Mouse (Mus musculus): ENCODE data around the gene Ssh2. TPM values are rescaled to one million over a fixed set of nuclear protein-coding genes. Genes with fewer than 3 reads are reported as not detected.

Gene Ssh2
- polyA plus RNA-seq, 1 experiment from 2014 or later, result 7.7 TPM

DNA sequence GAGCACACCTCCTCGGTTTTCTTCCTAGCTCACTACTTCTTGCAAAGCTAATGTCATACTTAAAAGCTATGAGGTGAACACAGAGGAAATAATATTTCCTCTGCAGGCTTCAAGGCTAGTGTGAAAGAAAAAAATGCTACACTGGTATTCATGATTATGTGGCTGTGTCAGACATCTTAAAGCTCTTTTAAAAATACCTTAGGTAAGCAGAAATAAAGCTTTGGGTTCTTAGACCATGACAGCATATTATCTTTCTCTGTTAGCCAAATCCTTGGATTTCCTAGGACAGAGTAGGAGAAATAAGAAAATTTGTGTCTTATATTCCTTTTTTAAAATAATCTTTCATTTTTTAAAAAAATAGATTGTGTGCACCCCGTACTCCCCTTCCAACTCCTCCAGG is 179.5 kb downstream of the Ssh2 start:
- Histone ChIP-seq H3K4me3 (no peak overlapping the region), H3K9me3 (replicated peaks) (no peaks in the 10 kb centered on the region), H3K36me3 (peaks cover 14% of the 10 kb centered on the region), H3K27ac (replicated peaks) (no peak overlapping the region), H3K4me1 (no peaks in the 10 kb centered on the region), H3K27me3 (ENCODE audit: low read depth, poor library complexity, severe bottlenecking) (no peaks in the 10 kb centered on the region)
- no peak for DNase-seq (ENCODE audit: low spot score)
- WGBS, result 91% methylated on average over 2 of the region's 2 CpGs

DNA sequence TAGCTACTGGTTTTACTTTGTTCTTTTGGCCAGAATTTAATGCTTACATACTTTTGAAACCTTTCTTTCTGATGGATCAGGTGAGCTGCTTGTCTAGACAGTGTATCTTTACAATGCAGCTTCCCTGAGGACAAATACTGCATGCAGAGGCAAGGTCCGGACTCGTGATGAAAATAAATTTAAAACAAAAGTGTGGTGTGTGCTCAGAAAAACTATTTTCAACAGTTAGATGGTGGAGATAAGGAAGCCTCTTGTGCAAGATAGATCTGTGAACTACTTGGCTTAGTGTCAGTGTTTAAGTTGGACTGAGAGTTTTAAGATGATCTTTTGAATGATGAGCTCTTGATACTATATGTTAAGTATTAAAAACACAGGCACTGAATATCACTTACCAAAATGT is 186.4 kb downstream of the Ssh2 start:
- DNase-seq (ENCODE audit: low spot score), result no peak
- H3K27me3 ChIP-seq (ENCODE audit: low read depth, poor library complexity, severe bottlenecking), result no peaks in the 10 kb centered on the region
- no peaks in the 10 kb centered on the region for H3K4me1 ChIP-seq
- H3K4me3 ChIP-seq, result no peak overlapping the region
- 90% methylated on average over 2 of the region's 2 CpGs for WGBS
- no peaks in the 10 kb centered on the region for H3K9me3 ChIP-seq (replicated peaks)
- H3K27ac ChIP-seq (replicated peaks), result no peak overlapping the region
- peaks cover 8% of the 10 kb centered on the region for H3K36me3 ChIP-seq

DNA sequence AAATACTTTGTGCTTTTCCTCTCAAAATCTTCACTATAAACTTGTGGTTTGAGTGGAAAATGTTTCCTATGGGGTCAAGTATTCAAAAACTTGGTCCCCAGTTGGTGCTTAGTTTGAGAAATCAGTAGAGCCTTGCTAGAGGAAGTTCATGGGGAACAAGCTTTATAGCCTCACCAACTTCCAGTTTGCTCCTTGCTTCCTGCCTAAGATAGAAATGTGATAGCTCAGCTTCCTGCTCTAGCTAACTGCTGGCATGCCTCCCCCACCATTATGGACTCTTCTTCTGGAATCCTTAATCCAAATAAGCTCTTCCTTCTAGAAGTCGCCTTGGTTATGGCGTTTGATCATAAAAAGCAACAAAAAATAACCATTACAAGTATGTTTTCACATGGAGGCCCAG is 190.2 kb downstream of the Ssh2 start:
- H3K36me3 ChIP-seq, result peaks cover 13% of the 10 kb centered on the region
- WGBS, result 85% methylated on average over 2 of the region's 2 CpGs
- H3K27me3 ChIP-seq (ENCODE audit: low read depth, poor library complexity, severe bottlenecking), result no peaks in the 10 kb centered on the region
- no peak for DNase-seq (ENCODE audit: low spot score)
- H3K4me3 ChIP-seq, result no peak overlapping the region
- no peak overlapping the region for H3K27ac ChIP-seq (replicated peaks)
- no peaks in the 10 kb centered on the region for H3K9me3 ChIP-seq (replicated peaks)
- H3K4me1 ChIP-seq, result no peaks in the 10 kb centered on the region

DNA sequence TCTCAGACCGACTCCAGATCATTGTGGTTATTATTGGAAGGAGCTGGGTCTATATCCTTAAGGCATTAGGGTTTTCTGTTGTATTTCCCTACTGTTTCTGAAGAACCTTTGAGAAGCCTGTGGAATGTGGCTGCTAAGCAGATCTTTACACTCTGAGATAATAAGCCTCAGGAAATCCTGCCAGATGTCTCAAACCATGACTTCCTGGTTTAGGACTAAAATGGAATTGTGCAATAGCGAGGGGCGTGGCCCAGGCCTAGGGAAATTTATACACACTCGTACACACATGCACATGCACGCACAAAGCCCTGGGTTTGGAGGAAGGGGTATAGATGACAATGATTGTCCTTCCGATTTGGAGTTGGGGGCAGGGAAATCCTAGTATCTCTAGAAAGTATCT is 193.8 kb downstream of the Ssh2 start:
- DNase-seq (ENCODE audit: low spot score), result no peak
- no peaks in the 10 kb centered on the region for H3K27me3 ChIP-seq (ENCODE audit: low read depth, poor library complexity, severe bottlenecking)

DNA sequence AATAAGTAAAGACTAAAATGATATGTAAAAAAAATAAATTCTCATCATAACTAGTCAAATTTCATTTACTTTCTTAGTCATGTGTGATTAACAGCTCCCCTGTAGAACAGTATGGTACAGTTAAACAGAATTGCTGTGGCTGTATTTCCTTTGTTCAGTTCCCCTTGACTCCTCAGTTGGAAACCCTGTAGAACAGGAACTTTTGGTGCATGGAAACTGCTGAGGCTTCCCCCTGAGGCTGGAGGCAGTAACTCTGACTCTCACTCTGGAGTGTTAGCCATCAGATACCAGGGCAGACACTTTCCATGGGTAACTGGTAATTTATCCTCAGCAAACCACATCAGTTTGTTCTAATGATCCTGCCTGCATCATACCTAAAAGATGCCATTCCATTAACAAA is 195.2 kb downstream of the Ssh2 start:
- no peaks in the 10 kb centered on the region for H3K9me3 ChIP-seq (replicated peaks)
- no peak for DNase-seq (ENCODE audit: low spot score)
- H3K36me3 ChIP-seq, result peaks cover 13% of the 10 kb centered on the region
- H3K27me3 ChIP-seq (ENCODE audit: low read depth, poor library complexity, severe bottlenecking), result no peaks in the 10 kb centered on the region
- H3K4me3 ChIP-seq, result no peak overlapping the region
- H3K4me1 ChIP-seq, result no peaks in the 10 kb centered on the region
- no peak overlapping the region for H3K27ac ChIP-seq (replicated peaks)

More for the DNA sequence above, 193.8 kb downstream of the Ssh2 start:
- H3K4me3 ChIP-seq, result no peak overlapping the region
- peaks cover 13% of the 10 kb centered on the region for H3K36me3 ChIP-seq
- 90% methylated on average over 6 of the region's 6 CpGs for WGBS
- no peak overlapping the region for H3K27ac ChIP-seq (replicated peaks)
- no peaks in the 10 kb centered on the region for H3K4me1 ChIP-seq
- no peaks in the 10 kb centered on the region for H3K9me3 ChIP-seq (replicated peaks)

DNA sequence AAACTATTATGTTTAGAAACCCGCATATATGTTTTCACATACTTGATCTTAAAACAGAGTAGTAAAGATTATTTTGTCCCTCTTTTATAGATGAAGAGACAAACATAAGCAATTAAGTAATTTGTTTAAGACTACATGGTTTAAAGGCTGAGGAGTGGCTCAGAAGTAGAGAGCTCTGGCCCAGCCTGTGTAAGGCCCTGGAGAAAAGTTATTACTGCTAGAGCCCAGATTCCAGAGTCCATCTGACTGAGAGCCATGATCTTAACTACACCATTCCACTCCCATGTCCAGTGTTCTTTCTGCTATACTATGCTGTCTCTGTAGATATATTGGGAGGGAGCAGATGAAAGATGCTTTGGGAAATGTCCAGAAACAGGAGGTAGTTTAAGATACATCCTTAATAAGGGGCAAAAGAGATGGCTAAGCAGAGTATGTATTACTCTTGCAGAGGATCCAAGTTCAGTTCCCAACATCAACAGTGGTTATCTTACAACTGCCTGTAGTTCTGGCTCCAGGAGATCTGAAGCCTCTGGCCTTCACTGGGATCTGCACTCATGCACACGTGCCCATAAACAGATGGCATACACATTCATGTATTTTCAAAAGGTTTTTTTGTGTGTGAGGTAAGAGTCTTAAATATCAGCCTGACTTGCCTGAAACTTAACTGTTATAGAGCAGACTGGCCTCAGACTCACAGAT is 198.2 kb downstream of the Ssh2 start:
- H3K9me3 ChIP-seq (replicated peaks), result no peaks in the 10 kb centered on the region
- no peak overlapping the region for H3K27ac ChIP-seq (replicated peaks)
- WGBS, result 88% methylated on average over 2 of the region's 2 CpGs
- 0 out of 2 replicates have a peak, but pooled peaks cover 3% of the 10 kb centered on the region for H3K36me3 ChIP-seq
- H3K4me3 ChIP-seq, result no peak overlapping the region
- no peaks in the 10 kb centered on the region for H3K4me1 ChIP-seq
- no peak for DNase-seq (ENCODE audit: low spot score)
- no peaks in the 10 kb centered on the region for H3K27me3 ChIP-seq (ENCODE audit: low read depth, poor library complexity, severe bottlenecking)

DNA sequence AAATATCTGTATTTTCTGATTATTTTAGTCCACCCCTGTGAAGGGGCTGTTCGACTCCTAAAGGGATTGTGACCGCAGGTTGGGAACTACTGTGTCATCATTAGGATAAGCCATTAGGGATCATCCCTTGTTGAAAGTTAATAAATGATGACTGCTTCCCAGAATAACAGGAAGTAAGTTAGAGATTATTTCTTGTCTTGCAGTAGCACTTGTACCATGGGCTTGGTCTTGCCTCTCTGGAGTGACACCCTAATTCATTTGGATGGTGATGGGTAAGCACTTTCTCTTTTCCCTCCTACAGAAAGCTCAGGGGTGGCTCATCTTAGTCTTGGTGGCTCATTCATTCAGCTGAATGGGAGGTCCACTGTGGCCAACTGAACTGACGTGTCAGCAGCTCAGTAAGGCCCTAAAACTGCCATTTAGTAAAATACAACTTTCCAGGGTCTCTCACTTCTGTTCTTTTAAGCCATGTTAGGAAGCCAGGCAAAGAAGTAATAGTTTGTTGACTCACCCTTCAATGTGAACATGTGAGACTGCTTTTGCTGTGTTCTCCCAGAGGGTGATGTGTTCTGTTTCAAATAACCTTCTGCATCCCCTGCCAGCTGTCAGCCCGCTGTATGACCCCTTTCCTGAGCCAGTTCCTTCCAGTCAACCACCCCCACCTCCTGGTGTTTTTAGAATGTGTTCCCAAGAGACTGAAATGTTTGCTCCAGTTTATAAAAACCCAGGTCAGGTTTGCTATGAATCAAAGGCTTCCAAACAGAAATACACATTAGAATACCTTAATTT is 200.3 kb downstream of the Ssh2 start:
- Histone ChIP-seq H3K4me1 (no peaks in the 10 kb centered on the region), H3K27me3 (ENCODE audit: low read depth, poor library complexity, severe bottlenecking) (no peaks in the 10 kb centered on the region), H3K36me3 (peaks cover 5% of the 10 kb centered on the region), H3K9me3 (replicated peaks) (no peaks in the 10 kb centered on the region), H3K27ac (replicated peaks) (no peak overlapping the region), H3K4me3 (no peak overlapping the region)
- DNase-seq (ENCODE audit: low spot score), result no peak
- 81% methylated on average over 4 of the region's 4 CpGs for WGBS

DNA sequence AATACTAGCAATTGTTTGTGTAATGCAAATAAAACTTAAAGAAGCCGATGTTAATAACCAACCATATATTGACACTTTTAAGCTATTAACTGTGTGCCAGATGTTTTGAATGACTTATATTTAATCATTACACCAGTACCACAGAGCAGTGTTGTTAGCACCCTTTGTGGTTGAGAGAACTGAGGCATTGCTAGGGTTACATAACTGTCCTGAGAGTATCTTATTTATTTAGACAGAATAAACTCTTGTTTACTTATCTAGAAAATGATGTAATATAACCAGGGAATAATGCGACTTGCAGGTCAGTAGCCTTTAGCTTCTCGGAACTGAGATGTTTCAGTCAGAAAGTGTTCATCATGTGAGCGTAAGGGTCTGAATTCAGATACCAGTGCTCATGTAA is 201.9 kb downstream of the Ssh2 start:
- H3K4me1 ChIP-seq, result no peaks in the 10 kb centered on the region
- no peak overlapping the region for H3K27ac ChIP-seq (replicated peaks)
- WGBS, result 97% methylated on average over 4 of the region's 4 CpGs
- no peaks in the 10 kb centered on the region for H3K27me3 ChIP-seq (ENCODE audit: low read depth, poor library complexity, severe bottlenecking)
- peaks cover 20% of the 10 kb centered on the region for H3K36me3 ChIP-seq
- DNase-seq (ENCODE audit: low spot score), result no peak
- H3K4me3 ChIP-seq, result no peak overlapping the region
- no peaks in the 10 kb centered on the region for H3K9me3 ChIP-seq (replicated peaks)

DNA sequence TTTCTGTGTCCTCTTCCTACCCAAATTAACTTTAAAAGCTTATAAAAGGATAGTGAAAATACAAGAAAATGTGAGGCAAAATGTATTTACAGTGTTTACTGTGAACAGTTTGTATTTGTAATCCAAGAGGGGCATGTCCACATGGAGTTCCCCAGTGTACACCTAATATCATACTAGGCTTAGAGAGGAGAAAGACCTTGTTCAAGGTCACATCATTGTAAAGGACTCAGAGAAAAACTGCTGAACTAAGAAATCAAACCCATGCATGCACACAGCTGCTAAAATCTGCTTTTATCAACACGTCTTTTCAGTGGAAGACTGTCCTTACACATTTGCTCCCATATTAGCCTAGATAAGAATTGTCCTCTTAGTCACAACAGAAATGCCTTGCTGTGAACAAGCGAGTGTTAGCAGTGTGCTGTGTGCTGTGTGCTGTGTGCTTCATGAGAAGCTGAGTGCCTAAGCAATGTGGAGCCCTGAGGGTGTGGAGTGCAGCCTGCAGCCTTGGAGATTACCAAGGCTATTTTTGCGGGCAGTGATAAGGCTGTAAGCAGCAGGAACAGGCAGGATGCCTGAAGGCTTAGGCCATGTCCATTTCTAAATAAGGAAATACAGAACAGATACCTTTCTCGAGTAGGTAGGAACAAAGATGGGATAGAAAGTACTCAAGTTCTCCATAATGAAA is 207.2 kb downstream of the Ssh2 start:
- H3K4me3 ChIP-seq, result no peak overlapping the region
- 86% methylated on average over 4 of the region's 4 CpGs for WGBS
- no peaks in the 10 kb centered on the region for H3K9me3 ChIP-seq (replicated peaks)
- H3K4me1 ChIP-seq, result no peaks in the 10 kb centered on the region
- DNase-seq (ENCODE audit: low spot score), result no peak
- no peak overlapping the region for H3K27ac ChIP-seq (replicated peaks)
- H3K36me3 ChIP-seq, result peaks cover 39% of the 10 kb centered on the region
- H3K27me3 ChIP-seq (ENCODE audit: low read depth, poor library complexity, severe bottlenecking), result no peaks in the 10 kb centered on the region

DNA sequence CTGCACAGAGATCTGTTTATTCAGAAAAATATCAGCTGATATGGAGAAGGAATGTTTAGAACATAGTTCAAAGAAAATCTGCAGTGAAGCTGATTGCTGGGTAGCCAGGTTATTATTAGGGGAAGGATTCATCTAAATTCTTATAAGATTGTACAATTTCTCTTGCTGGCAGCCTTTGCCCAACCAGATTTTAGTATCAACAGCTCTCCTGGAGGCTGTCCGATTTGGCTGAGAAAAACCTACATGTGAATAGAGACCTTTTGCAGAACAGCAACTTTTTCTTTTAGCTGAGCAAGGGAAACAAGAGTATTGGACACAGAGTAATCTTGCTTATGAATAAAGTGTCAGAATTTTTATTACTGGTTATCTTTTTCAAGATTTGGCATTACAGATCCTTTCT is 212.4 kb downstream of the Ssh2 start:
- Histone ChIP-seq H3K9me3 (replicated peaks) (no peaks in the 10 kb centered on the region), H3K4me3 (no peak overlapping the region), H3K27ac (replicated peaks) (no peak overlapping the region), H3K36me3 (peaks cover 35% of the 10 kb centered on the region), H3K4me1 (no peaks in the 10 kb centered on the region), H3K27me3 (ENCODE audit: low read depth, poor library complexity, severe bottlenecking) (no peaks in the 10 kb centered on the region)
- no peak for DNase-seq (ENCODE audit: low spot score)
- WGBS, result 88% methylated on average over 1 of the region's 1 CpGs

DNA sequence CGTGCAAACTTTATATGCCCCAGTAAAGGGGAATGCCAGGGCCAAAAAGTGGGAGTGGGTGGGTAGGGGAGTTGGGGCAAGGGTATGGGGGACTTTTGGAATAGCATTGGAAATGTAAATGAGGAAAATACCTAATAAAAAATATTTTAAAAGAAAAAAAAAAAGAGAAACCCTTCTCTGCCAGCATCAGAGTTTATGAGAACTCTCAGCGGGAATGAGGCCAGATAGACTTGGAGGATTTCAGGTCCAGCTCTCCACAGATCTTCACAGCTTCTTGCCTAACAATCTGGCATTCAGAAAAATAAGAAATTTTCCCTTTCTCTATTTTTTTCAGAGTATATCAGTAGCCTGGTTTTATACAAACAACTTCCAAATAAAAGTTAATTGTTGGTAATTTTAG is 220.9 kb downstream of the Ssh2 start:
- 93% methylated on average over 2 of the region's 2 CpGs for WGBS

DNA sequence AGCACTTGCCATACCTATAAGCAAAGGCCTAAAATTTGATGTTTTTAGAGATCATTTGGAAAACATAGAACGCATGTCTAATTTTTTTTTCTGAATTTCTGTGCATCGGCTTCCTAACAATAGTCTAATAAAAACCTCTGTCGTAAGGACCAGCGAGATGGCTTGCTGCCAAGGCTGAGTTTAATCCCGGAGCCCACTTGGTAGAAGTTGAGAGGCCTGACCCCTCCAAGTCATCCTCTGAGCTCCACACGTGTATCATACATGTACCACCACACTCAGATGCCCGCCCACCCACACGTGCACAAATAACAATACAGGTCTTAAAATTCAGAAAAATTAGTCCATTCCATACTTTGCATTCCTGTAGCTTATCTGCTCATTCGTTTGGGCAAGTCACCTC is 224.0 kb downstream of the Ssh2 start:
- no peak overlapping the region for H3K4me3 ChIP-seq
- 94% methylated on average over 9 of the region's 9 CpGs for WGBS
- DNase-seq (ENCODE audit: low spot score), result no peak
- H3K27ac ChIP-seq (replicated peaks), result no peak overlapping the region
- peaks cover 43% of the 10 kb centered on the region for H3K36me3 ChIP-seq
- no peaks in the 10 kb centered on the region for H3K4me1 ChIP-seq
- no peaks in the 10 kb centered on the region for H3K27me3 ChIP-seq (ENCODE audit: low read depth, poor library complexity, severe bottlenecking)
- H3K9me3 ChIP-seq (replicated peaks), result no peaks in the 10 kb centered on the region

More for the DNA sequence above, 220.9 kb downstream of the Ssh2 start:
- no peak overlapping the region for H3K4me3 ChIP-seq
- H3K27ac ChIP-seq (replicated peaks), result no peak overlapping the region
- H3K4me1 ChIP-seq, result no peaks in the 10 kb centered on the region
- H3K36me3 ChIP-seq, result peaks cover 31% of the 10 kb centered on the region
- no peaks in the 10 kb centered on the region for H3K9me3 ChIP-seq (replicated peaks)
- DNase-seq (ENCODE audit: low spot score), result no peak
- H3K27me3 ChIP-seq (ENCODE audit: low read depth, poor library complexity, severe bottlenecking), result no peaks in the 10 kb centered on the region

DNA sequence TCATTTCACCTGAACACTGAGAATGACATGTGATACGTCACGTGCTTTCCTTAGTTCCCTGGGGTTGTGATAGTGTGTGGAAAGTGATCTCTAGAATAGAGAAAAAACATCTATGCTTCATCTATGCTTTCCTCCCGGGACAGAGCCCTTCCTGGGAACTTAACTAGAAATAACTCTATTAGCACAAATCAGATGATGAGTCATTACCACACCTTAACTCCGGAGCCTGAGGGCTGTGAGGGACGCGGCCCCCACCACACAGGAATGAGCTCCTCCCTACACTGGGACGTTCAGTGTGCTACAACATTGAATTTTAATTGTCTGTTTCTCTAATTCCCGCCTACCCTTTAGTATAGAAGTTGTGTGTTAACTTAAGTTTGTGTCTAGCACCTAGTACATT is 224.9 kb downstream of the Ssh2 start:
- Histone ChIP-seq H3K27ac (replicated peaks) (no peak overlapping the region), H3K4me1 (no peaks in the 10 kb centered on the region), H3K4me3 (no peak overlapping the region), H3K27me3 (ENCODE audit: low read depth, poor library complexity, severe bottlenecking) (no peaks in the 10 kb centered on the region), H3K9me3 (replicated peaks) (no peaks in the 10 kb centered on the region), H3K36me3 (peaks cover 43% of the 10 kb centered on the region)
- WGBS, result 91% methylated on average over 8 of the region's 8 CpGs
- DNase-seq (ENCODE audit: low spot score), result no peak

Data from midbrain, embryonic 10.5 days (tissue).